Mouse (Mus musculus) bone marrow, adult 2 months (tissue): ENCODE measurements around the gene Rgsl1.

ENCODE experiments used
- CTCF ChIP-seq: fragments of 200-500 bp; IDR thresholded peaks from 2 replicates; pipeline ENCODE4 v1.5.1; 2011; ENCODE audit warnings: low read length, control low read depth; ENCODE audit not compliant: control insufficient read depth, insufficient read depth
- POLR2A ChIP-seq: fragments of 200-500 bp; IDR thresholded peaks from 2 replicates; pipeline ENCODE4 v1.6.1; 2011; ENCODE audit warnings: low read depth, mild to moderate bottlenecking, control low read depth, low read length, borderline replicate concordance; ENCODE audit not compliant: control insufficient read depth

DNA sequence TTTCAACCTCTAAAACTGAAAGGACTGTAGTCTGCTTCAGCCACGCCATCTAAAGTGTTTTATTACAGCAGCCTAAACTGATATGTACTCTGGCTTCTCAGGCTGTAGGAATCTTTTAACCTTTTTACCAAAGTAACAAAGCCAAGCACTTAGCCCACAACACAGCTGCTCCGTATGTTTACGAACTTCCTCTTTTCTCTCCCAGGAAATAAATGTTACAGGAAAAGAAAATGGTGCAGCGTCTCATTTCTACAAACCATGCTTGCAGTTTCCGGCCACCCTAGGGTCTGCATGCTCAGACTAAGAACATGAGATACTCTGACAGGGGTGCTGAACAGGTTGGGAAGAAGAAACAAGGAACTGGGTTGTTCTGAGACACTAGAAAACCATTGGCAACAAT, 75.5 kb downstream of the Rgsl1 start:
- no peak for TF ChIP-seq POLR2A
- TF ChIP-seq CTCF = no peak
